Mouse (Mus musculus): ENCODE data around the gene Ovol2. TPM values are rescaled to one million over a fixed set of nuclear protein-coding genes. Genes with fewer than 3 reads are reported as not detected.

The Ovol2 gene
- total RNA-seq, 2 experiments from 2014 or later: not detected

DNA sequence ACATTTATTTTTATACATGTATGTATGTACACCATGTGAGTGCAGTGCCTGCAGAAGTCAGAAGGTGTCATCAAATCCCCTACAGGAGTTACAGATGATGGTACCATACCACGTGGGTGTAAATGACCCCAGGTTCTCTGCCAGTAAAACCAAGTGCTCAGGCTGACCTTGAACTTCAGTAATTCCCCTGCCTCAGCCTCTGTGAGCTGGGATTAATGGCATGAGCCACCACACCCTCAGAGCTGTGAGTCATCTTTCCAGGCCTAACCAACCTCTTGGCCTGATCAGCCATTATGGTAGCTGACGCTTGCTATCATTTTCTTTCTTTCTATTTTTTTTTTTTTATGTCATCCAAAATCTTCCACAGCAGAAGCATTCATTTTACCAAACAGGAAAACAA lies 20.6 kb downstream of the Ovol2 start:
- DNase-seq: no peak

DNA sequence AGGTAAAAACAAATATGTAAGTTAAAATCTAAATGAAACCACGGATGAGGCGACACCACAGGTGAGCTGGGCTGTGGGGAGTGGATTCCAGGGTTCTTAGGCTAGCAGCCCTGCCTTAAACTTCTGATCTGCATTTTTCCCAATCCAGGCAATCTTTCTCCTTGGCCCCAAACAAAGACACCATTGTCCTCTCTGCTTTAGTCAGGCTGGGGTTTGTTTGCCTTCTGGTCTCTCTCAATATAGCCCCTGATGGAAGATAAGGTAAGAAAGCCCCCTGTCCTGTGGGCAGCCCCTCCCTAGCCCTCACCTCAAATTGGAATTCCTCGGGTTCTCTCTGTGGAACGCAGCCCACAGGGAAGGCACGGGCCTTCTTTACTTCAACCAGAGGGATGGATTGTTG lies 21.7 kb downstream of the Ovol2 start:
- DNase-seq: no peak

DNA sequence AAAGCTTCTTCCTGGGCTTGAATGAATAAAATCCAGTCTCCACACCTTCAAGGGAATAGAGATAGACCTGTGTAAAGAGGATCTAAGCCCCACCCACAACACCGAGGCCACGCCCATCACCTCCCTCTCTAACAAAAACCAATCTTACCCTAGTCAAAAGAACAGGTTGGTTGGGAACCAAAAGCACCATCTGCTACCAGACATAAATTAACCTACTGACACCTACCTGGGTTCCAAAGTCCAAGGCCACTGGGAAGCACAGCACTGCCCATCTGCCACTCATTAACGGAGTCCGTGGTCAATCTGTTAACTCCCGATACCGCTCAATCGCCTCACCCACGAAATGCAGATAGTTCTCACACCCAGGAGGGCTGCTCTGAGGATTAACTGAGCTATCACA lies 23.4 kb downstream of the Ovol2 start:
- DNase-seq: no peak

DNA sequence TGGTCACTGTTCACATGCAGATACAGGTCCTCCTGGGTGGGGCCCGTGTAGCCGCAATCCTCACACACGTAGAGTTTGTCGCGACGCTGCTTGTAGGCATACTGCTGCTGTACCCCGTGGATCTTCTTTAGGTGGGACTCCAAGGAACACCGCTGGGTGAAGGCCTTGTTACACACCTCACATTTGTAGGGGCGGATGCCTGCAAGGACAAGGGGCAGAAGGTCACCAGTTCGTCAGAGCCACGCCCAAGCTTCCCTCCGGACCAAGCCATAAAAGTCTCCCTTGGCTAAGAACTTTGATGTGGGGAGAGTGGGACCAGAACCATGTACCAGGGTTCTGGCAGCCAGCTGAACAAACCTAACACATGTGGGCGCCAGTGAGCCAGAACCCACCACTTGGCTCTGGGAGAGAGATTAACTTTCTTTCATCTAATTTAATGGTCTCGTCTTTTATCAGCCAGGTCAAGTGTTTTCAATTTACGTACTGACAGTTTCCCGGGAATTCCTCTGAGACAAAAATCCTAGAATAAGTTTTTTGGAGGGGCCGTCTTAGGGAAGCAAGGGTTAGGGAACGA lies 26.1 kb downstream of the Ovol2 start:
- no peak for DNase-seq

DNA sequence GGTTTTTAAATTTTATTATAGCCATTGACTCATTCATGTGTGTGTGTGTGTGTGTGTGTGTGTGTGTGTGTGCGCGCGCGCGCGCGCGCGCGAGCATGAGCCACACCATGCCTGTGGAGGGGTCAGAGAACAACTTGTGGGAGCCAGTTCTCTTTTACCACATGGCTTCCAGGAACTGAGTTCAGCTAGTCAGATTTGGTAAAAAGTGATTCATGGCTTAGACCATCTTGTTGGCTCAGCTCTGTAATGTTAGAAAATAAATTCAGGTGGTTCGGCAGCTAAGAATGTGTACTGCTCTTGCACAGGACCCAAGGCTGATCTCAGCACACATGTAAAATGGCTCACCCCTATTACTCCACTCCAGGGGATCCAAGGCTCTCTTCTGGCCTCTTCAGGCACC lies 30.8 kb downstream of the Ovol2 start:
- no peak for DNase-seq

DNA sequence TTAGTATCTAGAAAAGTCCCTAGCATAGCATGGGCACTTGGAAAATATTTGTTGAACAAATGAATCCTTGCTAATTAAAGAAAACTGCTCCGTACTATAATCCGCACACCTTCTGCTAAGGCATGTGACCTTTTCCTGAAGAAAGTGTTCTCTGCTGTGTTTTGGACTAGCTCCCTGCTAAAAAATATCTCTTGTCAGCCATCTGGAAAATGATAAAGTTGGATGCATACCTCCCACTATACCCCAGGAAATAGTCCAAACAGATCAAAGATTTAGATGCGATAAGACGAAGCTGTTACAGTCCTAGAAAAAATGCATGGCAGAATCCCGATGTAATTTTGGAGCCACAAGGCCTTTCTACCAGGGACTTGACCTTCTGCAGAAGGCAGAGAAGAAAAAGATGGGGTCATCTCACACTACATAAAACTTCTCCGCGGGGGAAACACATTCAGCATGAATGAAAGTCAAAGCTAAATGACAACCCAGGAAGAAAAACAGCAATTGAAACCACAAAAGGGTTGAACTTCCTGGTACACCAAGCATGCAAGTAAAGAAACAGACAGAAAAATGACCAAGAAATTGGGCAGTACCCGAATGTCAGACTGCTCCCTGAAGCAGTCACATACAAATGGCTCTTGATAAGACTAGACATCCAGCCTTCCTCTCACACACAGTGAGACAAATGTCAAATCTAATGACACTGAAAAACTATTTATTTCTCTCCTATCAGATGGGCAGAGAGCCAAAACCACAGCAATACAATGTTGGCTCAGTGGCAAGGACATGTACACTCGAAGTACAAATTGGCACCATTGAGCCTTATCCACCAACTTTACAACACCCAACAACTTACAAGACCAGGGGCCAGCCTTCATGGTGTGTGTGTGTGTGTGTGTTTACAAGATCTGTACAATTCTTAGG lies 31.9 kb downstream of the Ovol2 start:
- DNase-seq: no peak

DNA sequence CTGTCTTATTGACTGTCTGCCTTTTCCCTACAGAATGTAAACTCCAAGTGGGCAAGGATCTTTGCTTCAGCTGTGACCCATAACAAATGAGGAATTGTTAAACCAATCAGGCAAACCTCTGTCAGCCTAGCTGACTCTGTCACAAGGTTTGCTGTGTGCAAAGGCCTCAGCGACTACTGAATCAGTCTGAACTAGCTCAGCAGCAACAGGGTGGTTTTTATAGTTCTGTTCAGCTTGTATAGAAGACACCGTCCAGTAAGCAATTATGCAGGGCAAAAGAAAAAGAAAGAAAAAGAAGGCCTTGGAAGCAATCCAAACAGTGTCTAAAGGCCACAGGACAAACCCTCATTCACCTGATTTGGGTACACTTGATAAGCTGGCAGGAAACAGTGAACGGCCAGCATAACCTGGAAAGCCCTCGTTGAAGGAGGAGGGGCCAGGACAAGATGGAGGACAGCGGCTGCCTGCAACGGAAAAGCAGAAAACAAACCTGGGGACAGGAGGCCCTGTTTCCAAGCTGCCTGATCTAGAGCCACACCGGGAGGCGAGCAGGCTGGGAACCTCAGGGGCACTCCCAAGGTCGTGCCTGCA lies 36.7 kb downstream of the Ovol2 start:
- DNase-seq: no peak

DNA sequence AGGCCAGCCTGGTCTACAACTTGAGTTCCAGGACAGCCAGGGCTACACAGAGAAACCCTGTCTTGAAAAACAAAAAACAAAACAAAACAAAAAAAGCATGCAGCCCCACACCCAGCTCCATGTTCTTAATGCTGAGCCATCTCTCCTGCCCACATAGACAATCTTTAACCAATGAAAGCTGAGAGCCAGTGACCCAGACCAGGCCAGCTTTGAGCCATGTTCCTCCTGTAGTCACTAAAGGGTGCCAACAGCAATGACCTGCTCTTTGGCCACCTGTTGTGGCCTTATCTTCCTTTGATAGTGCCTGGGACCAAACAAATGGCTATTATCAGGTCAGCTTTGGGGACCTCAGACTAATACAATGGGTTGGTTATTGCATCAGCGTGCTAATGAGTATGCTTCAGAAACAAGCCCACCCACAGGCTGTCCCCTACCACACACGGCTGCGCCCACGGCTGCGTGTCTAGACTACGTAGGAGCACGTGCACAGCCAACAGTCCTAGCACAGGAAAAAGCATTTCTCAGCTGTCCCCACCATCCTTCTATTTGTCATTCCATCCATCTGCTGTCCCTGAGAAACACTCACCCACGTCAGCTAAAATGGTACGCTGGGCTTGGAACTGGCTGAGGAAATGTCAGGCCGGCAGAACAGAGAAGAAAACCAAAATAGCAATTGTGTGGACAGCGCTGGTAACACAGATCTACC lies 40.2 kb downstream of the Ovol2 start:
- no peak for DNase-seq

DNA sequence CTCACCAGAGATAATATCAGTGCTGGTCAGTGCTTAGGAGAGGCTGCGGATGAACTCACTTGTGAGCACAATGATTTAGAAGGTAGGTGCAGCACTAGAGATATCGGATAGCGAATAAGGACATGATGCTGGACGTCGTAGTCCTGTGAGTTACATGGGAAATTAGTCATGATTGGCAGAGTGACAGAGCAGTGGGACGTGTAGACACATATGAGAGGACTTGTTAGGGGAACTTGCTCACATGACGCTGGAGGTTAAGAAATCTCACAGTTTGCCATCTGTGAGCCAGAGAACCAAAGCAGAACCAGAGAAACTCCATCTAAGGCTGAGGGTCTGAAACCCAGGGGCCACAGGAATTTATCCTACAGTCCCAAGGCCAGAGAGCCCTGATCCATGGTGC lies 41.6 kb downstream of the Ovol2 start:
- DNase-seq: no peak

DNA sequence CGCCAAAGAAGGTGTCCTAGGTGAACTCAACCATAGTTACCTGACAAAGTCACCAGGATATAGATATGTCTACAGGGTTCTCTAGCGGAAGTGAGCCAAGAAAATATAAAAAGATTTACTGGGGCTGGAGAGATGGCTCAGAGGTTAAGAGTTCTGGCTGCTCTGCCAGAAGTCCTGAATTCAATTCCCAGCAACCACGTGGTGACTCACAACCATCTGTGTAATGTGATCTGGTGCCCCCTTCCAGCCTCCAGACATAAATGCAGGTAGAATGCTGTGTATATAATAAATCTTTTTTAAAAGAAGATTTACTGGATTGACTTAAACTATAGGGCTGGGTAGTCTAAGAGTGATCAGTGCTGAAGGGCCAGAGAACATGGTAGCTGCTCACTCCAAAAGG lies 50.5 kb downstream of the Ovol2 start:
- no peak for DNase-seq

DNA sequence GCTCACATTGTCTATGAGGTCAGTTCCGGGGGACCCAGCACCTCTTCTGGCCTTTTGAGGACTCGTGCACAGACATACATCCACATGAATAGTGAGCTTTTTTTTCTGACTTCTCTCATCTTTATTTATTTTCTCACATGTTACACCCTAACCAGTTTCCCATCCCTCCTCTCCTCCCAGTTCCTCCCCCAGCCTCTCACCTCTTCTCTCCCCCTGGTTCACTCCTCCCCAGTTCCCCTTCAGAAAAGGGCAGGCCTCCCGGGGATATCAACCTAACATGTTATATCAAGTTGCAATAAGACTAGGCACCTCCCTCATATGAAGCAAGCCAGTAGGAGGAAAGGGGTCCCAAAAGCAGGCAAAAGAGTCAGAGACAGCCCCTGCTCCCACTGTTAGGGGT lies 51.4 kb downstream of the Ovol2 start:
- DNase-seq: no peak

DNA sequence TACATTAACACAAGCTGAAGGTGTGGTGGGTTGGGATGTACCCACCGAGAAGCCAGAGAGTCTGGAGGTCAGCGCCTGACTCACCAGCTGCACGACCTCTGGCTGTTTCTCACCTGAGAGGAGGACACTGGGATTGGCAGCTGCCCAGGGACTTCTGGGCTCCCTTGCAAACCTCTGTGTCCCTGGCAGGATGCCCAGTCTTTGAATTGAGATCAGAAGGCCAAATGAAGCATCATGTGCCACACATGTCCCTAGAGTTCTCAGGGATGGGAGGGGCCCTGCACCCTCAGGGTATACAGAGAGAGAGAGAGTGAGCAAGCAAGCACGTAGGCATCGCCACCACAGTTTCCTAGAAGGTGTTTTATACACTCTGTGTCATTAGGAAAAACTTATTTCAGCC lies 52.2 kb downstream of the Ovol2 start:
- peak; percentile 23 for DNase-seq

DNA sequence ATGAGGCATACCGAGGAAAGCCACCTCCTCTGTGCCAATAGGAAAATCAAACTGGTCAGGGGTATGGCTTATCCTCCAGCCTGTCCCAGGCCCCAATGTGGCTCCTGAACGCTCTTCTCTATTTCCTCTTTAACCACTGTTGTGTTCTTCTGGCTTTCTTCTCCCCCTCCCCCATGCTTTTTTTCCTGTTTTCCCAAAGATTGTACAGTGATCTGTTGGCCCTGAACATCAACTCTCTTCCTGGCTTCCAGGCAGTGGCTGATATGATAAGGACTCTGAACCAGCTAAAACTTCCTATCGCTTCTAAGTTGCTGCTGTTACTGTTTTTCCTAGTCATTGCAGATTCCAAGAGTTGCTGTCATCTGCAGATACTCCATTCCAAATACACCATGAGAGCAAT lies 55.1 kb downstream of the Ovol2 start:
- DNase-seq: no peak

DNA sequence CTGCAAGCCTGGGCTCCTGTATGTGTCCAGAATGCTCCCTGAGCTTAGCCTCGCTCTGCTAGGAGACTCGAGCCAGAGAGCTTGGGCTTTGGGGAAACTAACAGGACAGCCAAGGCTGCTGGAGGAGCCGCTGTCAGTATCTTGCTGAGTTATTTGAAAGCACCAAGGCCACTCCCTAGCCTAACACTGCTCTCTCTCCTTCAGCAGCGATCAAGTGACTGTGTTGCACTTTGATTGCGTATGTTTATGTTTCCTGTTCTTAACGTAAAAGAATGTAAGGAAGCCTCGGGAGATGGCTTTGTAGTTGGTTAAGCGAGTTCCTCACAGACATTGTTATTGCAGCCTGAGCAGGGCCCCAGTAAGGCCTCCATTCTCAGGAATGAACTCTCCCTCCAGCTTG lies 57.2 kb downstream of the Ovol2 start:
- no peak for DNase-seq

DNA sequence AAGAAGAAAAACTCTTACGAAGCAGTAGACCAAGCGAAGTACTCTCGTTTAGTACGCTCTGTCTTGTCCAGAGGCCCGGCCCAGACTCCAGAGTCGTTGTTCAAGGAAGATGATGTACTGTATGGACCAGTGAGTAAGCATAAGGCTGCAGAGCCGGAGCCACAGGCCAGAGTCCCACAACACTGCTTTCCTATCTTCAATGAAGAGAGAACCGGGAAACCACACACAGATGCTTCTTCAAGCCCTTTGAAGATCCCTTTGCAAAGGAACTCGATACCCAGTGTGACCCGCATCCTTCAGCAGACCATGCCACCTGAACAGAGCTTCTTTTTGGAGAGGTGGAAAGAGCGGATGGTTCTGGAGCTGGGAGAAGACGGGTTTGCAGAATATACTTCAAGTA lies 59.9 kb downstream of the Ovol2 start:
- DNase-seq: no peak

DNA sequence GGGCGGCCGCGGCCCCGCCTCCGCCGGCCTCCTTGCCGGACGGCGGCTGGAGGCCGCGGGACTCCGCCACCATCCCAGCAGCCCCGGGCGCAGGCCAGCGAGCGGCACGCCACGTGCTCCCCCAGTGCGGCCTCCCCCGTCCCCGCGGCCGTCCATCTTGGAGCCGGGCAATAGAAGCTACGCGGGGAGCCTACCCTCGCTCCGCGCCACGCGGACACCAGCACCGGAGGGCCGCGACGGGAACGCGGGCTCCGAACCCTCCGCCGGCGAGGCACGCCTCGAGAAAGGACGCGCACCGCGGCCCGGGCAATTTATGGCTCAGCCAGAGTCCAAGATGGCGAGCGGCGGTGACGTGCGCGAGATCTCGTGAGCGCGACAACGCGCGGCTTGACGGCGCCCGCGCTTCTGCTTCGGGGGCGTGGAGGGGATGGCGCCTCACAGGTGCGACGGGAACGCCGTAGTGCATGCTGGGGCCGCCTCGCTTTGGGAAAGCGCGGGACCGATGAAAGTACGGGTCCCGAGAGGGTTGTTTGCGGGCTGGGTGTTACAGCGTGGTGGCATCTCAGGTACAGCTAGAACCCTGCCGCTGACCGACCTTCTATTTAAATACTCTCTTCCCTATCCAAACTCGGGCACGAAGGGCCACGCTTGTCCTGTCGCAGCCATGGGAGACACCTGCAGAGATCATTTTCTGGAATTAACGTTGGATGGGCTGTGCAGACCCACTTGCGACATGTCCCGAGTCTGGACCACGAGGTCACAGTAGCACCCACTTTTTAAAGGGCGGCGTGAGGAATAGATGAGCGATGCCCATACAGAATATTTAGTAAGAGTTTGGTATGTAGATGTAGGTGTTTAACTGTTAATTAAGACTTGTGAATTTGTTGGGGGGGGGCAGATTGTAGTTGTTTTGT lies 61.2 kb downstream of the Ovol2 start, which contains the start of the genes Mgme1 and Snx5:
Gene Mgme1 (plus strand): TSS at position 157 of the 914 bp plus-strand sequence.
Gene Snx5 (minus strand): TSS at position 400 of the 914 bp plus-strand sequence.
- DNase-seq: peak; percentile 89

DNA sequence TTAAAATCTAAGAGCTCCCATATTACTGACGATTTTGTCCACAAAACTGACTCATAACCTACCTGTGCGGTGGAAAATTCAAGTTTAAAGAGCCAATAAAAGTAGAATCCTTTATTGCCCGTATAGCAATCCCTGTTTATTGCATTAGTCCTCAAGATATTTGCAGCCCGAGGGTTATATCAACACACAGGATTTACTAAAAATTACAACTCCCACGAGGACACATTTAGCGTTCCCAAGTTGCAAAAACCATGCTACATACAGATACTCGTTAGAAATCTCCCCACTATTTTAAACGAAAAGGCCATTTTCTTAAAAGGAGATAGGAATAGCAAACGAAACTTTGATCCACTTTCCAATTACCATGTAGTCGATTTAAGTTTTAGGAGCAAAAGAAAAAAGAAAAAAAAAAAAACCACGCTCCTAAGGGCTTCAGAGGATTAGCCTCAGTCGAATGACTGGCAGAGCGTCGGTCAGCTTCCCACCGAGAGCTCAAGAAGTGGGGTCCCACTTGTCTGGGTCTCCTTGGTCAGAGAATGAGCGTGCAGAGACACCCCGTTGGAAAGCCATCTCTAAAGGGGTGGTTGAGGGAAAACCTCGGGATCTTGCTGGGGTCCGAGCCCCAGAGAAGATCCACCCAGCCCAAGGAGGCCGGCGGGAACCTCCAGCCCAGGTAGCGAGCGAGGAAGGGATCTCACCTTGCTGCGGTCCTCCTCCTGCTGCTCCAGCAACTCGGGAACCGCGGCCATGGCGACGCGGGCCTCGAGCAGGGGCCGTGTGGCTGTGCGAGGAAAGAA lies 62.1 kb downstream of the Ovol2 start:
- no peak for DNase-seq

DNA sequence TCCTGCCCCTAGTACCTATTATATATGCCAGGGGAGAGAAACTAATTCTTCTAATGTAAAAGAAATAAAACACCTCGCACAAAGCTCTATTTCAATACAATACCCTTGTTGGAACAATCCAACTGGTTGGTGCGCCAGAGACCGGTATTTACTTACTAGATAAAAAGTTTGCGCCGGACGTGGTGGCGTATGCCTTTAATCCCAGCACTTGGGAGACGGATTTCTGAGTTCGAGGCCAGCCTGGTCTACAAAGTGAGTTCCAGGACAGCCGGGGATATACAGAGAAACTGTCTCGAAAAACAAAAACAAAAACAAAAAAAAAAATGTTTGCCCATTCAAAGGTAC lies 62.7 kb downstream of the Ovol2 start:
- DNase-seq: no peak

DNA sequence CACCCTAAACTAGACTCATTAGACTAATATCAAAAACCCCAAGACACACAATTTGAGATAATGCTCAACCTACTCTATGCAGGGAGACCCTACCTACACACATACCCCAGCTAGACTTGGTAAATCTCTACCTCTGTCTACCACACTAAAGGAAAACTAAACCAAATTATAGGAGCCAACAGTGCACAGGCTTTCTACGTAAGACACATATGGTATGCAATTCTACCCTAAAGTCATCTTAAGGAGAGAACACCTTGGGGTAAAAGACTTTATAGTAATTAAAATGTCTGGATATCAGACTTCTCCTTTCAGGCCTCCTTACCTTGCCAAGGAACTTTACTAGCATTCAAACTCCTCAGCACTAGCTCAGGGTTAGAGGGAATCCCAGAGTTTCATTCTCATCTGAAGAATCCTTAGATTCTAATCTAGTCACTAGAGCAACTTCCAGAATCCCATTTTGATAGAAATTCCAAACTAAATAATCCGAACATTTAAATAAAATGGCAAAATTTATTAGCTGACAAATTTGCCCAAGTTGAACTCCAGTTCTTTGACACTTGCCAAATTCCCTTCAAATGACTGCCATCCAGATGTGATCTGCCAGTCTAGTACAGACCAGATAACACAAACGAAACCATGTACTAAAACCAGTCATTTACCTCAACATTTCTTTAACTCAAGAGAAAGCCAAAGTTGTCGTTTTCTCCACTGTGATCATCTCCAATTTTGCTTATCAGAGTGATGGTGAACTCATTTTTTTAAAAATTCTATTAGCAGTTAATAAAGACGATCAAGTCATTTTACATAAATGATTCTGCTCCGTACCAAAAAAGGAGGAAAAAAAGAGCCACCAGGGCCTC lies 63.3 kb downstream of the Ovol2 start:
- no peak for DNase-seq

DNA sequence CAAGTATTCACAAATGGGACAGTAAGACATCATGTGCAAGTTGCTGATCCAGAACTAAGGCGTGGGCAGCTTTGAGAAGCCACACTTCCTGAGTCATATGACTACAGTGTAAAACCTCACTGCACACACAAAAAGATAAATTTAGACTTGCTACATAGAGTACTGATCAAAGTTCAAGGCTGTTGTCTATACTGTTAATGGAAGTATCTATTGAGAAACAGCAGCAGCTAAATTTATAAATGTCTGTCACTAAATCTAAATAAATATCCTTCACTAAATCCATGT lies 64.3 kb downstream of the Ovol2 start:
- DNase-seq: no peak

All from gastrocnemius, postnatal 10 days (tissue).